Mouse (Mus musculus): ENCODE data around the gene Hdac11. TPM values are rescaled to one million over a fixed set of nuclear protein-coding genes. Genes with fewer than 3 reads are reported as not detected.
A peak's percentile ranks its signal among the peaks of the same experiment; 100 is the strongest.

Gene Hdac11
- polyA plus RNA-seq, 1 experiment from 2014 or later, result 28.8 TPM

DNA sequence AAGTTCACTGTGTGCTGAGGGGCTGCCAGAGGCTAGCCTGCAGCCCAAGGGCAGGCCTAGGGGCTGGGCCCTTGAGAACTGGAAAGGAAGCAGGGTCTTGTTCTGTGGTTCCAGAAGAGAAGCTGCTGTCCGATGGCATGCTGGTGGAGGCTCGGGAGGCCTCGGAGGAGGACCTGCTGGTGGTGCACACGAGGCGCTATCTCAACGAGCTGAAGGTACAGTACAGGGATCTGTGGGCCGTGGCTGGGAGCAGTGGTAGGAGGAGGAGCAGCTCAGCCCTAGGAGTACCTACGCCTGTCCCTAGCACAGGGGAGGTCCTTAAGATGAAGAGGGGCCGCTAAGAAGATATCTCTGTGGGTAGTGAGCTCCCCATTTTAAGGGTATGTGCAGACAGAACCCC is 2.6 kb downstream of the Hdac11 start:
- peaks cover 3% of the 10 kb centered on the region; the same call in 1 of the 2 replicates for H3K27me3 ChIP-seq
- no peaks in the 10 kb centered on the region for H3K9me3 ChIP-seq
- ATAC-seq, result no peak
- H3K4me2 ChIP-seq (replicated peaks), result peak overlapping the region; percentile 77
- H3K4me1 ChIP-seq (replicated peaks), result peaks cover 65% of the 10 kb centered on the region
- peaks cover 7% of the 10 kb centered on the region; the same call in 1 of the 2 replicates for H3K36me3 ChIP-seq
- H3K4me3 ChIP-seq (replicated peaks), result peak overlapping the region; percentile 6; the same call in 1 of the 2 replicates
- WGBS, result 81% methylated on average over 9 of the region's 9 CpGs
- H3K9ac ChIP-seq (replicated peaks), result peak overlapping the region; percentile 52
- peak overlapping the region; percentile 53; the same call in 1 of the 2 replicates for H3K27ac ChIP-seq

DNA sequence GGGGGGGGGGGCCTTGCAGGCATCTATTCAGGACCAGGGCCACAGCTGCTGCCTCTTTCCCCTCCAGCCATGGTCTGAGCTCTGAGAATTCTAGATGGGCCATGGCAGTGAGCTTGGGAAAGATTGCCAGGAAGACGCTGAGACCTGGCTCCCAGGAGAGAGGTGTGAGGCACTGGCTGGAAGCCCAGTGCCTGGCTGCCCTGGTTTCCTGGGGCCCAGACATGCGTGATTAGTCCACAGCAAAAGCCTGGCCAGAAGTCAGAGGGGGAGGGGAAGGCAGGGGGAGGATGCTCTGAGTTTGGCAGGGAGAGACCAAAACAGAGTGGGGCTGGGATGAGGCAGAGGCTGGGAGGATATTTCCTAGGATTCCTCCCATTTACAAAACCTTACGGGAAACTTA is 3.9 kb downstream of the Hdac11 start:
- 39% methylated on average over 3 of the region's 3 CpGs for WGBS
- Histone ChIP-seq H3K27me3 (no peaks in the 10 kb centered on the region), H3K36me3 (peaks cover 7% of the 10 kb centered on the region; the same call in 1 of the 2 replicates), H3K9me3 (no peaks in the 10 kb centered on the region), H3K4me1 (replicated peaks) (peaks cover 61% of the 10 kb centered on the region), H3K9ac (replicated peaks) (0 out of 2 replicates have a peak overlapping the region, but pooled peaks have one; percentile 32), H3K27ac (peak overlapping the region; percentile 35), H3K4me2 (replicated peaks) (0 out of 2 replicates have a peak overlapping the region, but pooled peaks have one; percentile 11), H3K4me3 (replicated peaks) (no peak overlapping the region)
- no peak for ATAC-seq

DNA sequence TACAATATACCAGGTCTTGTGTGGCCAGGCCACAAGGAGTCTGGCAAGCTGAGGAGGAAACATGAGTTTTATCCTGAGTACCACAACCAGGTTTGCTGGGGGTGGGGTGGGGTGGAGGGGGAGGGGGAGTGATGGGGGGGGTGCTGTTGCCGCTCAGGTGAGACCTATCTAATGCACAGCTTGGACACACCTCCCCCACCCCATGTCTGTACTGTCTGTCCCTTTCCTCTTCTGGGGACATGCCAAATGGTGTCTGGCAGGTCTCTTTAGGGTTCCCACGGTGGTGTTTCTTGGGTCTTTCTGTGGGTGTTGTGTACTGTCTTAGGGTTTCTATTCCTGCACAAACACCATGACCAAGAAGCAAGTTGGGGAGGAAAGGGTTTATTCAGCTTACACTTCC is 4.5 kb downstream of the Hdac11 start:
- Histone ChIP-seq H3K9me3 (no peaks in the 10 kb centered on the region), H3K4me1 (replicated peaks) (peaks cover 56% of the 10 kb centered on the region), H3K4me2 (replicated peaks) (no peak overlapping the region), H3K27me3 (no peaks in the 10 kb centered on the region), H3K36me3 (peaks cover 11% of the 10 kb centered on the region), H3K27ac (no peak overlapping the region), H3K9ac (replicated peaks) (no peak overlapping the region), H3K4me3 (replicated peaks) (no peak overlapping the region)
- 83% methylated on average over 2 of the region's 2 CpGs for WGBS
- ATAC-seq, result no peak

DNA sequence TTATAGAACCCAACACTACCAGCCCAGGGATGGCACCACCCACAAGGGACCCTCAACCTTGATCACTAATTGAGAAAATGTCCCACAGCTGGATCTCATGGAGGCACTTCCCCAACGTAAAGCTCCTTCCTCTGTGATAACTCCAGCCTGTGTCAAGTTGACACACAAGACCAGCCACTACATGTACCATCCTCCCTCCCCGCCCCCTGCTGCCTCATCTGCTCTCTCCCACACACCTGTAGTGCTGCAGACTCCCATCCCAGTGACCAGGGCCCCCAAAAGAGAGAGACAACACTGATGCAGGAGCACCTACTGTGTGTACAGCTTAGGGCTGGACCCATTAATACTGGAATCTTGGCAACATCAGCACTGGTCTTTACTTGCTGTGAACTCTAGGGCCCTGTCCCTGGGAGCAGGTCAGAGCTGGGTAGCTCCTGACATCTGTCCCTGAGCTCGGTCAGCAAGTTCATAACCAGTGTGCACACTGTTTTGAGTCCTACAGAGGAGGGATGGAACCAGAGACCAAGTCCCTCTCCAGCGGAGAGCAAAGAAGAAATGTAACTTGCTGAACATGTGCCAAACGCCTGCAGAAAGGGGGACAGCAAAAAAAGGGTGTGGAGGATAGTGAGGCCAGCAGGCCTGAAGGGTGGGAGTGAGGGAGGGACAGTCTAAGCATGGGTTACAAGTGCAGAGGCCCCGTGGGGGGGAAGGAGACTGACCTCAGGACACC is 5.2 kb downstream of the Hdac11 start:
- peaks cover 52% of the 10 kb centered on the region for H3K4me1 ChIP-seq (replicated peaks)
- 87% methylated on average over 6 of the region's 6 CpGs for WGBS

DNA sequence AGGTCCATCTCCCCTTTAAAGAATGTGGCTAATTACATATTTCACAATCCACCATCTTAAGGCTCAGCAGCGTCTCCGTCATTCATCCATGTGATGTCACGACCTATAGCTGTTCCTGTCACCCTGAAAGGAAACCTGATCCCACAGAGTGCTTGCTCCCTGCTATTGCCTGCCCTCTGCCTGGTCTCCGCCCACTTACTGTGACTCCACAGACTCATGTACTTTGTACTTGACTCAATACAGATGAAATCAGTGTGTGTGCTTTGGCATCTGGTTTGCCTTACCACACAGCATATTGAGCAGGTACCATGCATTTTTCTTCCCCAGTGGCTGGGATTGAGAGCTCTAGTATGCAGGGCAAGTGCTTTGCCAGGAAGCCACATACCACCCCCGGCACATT is 5.8 kb downstream of the Hdac11 start:
- Histone ChIP-seq H3K9ac (replicated peaks) (no peak overlapping the region), H3K4me1 (replicated peaks) (peaks cover 48% of the 10 kb centered on the region), H3K36me3 (peaks cover 15% of the 10 kb centered on the region), H3K4me3 (replicated peaks) (no peak overlapping the region), H3K9me3 (no peaks in the 10 kb centered on the region), H3K27ac (no peak overlapping the region), H3K4me2 (replicated peaks) (no peak overlapping the region), H3K27me3 (no peaks in the 10 kb centered on the region)
- ATAC-seq, result no peak
- 90% methylated on average over 5 of the region's 5 CpGs for WGBS

More for the DNA sequence above, 5.2 kb downstream of the Hdac11 start:
- Histone ChIP-seq H3K9me3 (no peaks in the 10 kb centered on the region), H3K36me3 (peaks cover 15% of the 10 kb centered on the region), H3K27ac (no peak overlapping the region), H3K27me3 (no peaks in the 10 kb centered on the region), H3K4me3 (replicated peaks) (no peak overlapping the region), H3K9ac (replicated peaks) (no peak overlapping the region), H3K4me2 (replicated peaks) (no peak overlapping the region)
- ATAC-seq, result no peak

DNA sequence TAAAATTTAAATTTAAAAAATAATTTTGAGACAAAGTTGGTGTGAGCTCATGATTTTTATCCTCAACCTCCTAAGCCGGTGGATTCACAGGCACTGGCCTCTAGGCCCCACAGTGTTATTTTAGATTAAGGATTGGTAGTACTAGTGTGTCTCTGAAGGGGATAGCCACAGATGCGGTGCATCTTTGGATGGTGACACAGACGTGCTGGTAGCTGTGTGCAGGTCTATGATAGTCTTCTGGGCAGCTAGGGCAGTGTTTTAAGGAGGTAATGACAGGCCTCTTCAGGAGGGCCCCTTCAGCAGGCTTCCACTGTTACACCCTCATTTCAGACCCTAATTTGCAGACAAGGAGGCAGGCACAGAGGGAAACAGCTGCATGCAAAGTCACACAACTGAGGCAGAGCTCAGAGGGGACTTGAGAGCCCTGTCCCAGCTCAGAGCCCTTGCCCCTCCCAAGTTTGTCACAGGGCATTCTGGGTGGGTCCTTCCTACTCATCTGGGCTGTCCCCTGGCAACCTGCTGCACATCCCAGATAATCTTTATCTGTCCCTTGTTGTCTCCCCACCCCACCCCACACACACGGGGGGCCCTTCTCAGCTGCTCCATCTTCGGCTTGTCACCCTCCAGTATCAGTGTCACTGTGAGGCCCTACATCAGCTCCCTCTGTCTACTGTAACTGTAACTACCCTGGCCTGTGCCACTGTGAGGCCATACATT is 6.9 kb downstream of the Hdac11 start:
- Histone ChIP-seq H3K4me2 (replicated peaks) (no peak overlapping the region), H3K9ac (replicated peaks) (no peak overlapping the region), H3K4me1 (replicated peaks) (peaks cover 37% of the 10 kb centered on the region), H3K27me3 (no peaks in the 10 kb centered on the region), H3K9me3 (no peaks in the 10 kb centered on the region), H3K4me3 (replicated peaks) (no peak overlapping the region), H3K36me3 (peaks cover 21% of the 10 kb centered on the region), H3K27ac (no peak overlapping the region)
- ATAC-seq, result no peak
- 86% methylated on average over 5 of the region's 5 CpGs for WGBS

DNA sequence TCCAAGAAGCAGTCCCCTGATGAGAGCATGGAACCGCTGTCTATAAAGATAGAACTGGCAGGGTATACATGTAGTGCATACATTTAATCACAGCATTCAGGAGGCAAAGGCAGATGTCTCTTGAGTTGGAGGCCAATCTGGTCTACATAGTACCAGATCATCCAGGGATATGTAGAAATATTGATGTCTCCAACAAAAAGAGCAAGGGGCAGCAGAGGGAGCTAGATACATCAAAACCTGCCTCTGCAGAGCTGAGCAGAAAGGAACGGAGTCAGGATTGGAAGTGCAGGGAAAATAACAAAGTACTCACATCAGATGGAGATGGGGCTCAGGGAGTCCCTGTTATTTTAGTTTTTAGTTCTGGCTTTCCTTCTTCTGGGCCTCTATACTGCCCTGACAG is 8.1 kb downstream of the Hdac11 start:
- no peaks in the 10 kb centered on the region for H3K27me3 ChIP-seq
- peaks cover 30% of the 10 kb centered on the region for H3K36me3 ChIP-seq
- H3K4me1 ChIP-seq (replicated peaks), result peaks cover 25% of the 10 kb centered on the region
- H3K4me3 ChIP-seq (replicated peaks), result no peak overlapping the region
- H3K4me2 ChIP-seq (replicated peaks), result no peak overlapping the region
- peak overlapping the region; percentile 36; the same call in 1 of the 2 replicates for H3K9ac ChIP-seq (replicated peaks)
- H3K9me3 ChIP-seq, result no peaks in the 10 kb centered on the region
- no peak overlapping the region for H3K27ac ChIP-seq
- ATAC-seq, result no peak
- 69% methylated on average over 2 of the region's 2 CpGs for WGBS

DNA sequence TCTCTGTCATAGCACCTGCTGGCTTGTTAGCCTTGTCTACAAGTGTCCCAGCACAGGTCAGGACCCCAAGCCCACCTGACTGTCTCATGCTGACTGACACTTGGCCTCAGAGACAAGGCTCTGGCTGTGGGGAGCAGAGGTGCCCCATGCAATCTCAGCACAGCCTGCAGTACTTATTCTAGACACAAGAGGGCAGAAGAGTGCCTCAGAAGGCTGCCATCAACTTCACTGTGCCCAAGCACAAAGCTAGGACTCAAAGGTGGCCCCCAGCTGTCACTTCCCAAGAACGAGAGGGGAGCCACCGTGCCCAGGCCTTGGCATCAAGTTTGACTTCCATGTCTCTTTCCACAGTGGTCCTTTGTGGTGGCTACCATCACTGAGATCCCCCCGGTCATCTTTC is 8.7 kb downstream of the Hdac11 start:
- no peaks in the 10 kb centered on the region for H3K9me3 ChIP-seq
- no peak overlapping the region for H3K9ac ChIP-seq (replicated peaks)
- WGBS, result 34% methylated on average over 3 of the region's 3 CpGs
- peaks cover 19% of the 10 kb centered on the region for H3K4me1 ChIP-seq (replicated peaks)
- no peak overlapping the region for H3K27ac ChIP-seq
- H3K27me3 ChIP-seq, result no peaks in the 10 kb centered on the region
- no peak overlapping the region for H3K4me3 ChIP-seq (replicated peaks)
- H3K4me2 ChIP-seq (replicated peaks), result no peak overlapping the region
- ATAC-seq, result peak; percentile 25
- H3K36me3 ChIP-seq, result peaks cover 34% of the 10 kb centered on the region

DNA sequence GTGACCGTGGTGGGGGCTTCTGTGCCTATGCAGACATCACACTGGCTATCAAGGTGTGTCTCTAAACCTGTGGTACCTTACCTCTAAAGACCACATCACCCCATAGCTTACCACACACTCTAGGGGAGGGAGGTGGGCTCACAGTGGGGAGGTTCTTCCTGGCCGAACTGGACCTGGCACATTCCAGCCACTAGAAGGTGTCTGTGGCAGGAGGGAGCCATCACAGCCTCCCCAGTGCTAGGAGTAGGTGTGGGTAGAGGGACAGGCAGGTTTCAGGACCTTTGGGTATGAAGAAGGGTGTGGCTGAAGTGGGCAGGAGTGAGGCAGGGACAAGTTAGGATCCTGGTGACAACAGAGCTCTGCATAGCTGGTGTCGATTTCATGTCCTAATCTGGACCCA is 11.4 kb downstream of the Hdac11 start:
- Histone ChIP-seq H3K27me3 (no peaks in the 10 kb centered on the region), H3K27ac (no peak overlapping the region), H3K4me1 (replicated peaks) (peaks cover 11% of the 10 kb centered on the region; the same call in 1 of the 2 replicates), H3K9ac (replicated peaks) (no peak overlapping the region), H3K4me3 (replicated peaks) (no peak overlapping the region), H3K4me2 (replicated peaks) (no peak overlapping the region), H3K9me3 (no peaks in the 10 kb centered on the region), H3K36me3 (peaks cover 49% of the 10 kb centered on the region)
- WGBS, result 70% methylated on average over 3 of the region's 3 CpGs
- no peak for ATAC-seq

DNA sequence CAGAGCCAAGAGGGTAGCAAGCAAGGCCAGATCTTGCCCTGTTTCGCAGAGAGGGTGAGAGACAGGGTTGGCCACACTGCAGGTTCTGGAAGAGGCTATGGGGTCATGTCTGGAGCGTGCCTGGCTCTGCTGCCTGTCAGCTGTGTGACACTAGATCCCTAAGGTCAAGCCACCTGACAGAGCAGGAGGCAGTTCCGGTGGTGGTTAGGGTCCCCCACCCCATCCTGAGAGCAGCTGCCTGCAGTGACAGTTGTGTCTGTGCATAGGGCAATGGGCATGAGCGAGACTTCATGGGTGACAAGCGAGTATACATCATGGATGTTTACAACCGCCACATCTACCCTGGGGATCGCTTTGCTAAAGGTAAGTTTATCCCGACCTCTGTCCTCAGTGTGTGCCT is 12.7 kb downstream of the Hdac11 start:
- peaks cover 11% of the 10 kb centered on the region; the same call in 1 of the 2 replicates for H3K4me1 ChIP-seq (replicated peaks)
- no peaks in the 10 kb centered on the region for H3K27me3 ChIP-seq
- H3K36me3 ChIP-seq, result peaks cover 59% of the 10 kb centered on the region
- 92% methylated on average over 8 of the region's 8 CpGs for WGBS
- no peak for ATAC-seq
- no peak overlapping the region for H3K9ac ChIP-seq (replicated peaks)
- no peak overlapping the region for H3K4me2 ChIP-seq (replicated peaks)
- no peaks in the 10 kb centered on the region for H3K9me3 ChIP-seq
- H3K27ac ChIP-seq, result no peak overlapping the region
- no peak overlapping the region for H3K4me3 ChIP-seq (replicated peaks)

DNA sequence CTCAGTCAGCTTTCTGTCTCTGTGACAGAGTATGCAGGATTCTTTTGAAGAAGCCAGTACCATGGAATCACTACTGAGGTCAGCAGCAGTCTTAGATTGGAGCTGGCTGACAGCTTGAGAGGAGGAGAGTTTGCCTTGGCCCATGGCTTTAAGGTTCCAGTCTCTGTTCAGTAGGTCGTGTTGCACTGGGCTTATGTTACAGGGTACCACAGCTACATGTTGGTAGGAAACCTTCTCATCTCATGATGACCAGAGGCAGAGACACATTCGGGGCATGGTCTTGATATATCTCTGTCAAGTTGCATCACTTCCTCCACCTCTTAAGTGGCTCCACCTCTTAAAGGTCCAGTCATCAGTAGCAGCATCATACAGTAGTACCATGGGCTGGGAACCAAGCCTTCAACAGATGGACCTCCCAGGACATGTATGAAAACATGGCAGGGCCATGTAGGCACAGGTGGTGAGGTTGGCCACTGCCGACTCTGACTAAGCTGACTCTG is 15.0 kb downstream of the Hdac11 start:
- Histone ChIP-seq H3K36me3 (peaks cover 57% of the 10 kb centered on the region), H3K4me2 (replicated peaks) (no peak overlapping the region), H3K27ac (no peak overlapping the region), H3K4me1 (replicated peaks) (no peaks in the 10 kb centered on the region), H3K4me3 (replicated peaks) (no peak overlapping the region), H3K27me3 (no peaks in the 10 kb centered on the region), H3K9me3 (no peaks in the 10 kb centered on the region), H3K9ac (replicated peaks) (no peak overlapping the region)
- WGBS, result 85% methylated on average over 3 of the region's 3 CpGs
- no peak for ATAC-seq

DNA sequence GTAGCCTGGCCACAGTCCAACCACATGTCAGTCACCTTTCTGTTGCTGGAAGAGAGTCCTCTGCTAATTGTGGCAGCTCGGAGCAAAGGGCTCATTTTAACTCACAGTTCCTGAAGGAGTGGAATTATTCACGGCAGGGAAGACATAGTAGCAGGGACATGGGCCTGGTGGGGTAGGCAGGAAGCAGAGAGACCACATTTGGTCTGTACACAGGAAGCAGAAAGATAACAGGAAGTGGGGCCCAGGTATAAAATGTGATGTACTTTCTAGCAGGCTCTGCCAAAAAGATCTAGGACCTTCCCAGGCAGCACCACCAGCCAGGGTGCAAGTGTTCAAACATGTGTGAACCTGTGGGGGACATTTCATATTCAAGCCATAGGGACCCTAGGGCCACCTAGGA is 15.9 kb downstream of the Hdac11 start:
- no peaks in the 10 kb centered on the region for H3K27me3 ChIP-seq
- ATAC-seq, result no peak
- no peak overlapping the region for H3K4me3 ChIP-seq (replicated peaks)
- peaks cover 57% of the 10 kb centered on the region for H3K36me3 ChIP-seq
- no peak overlapping the region for H3K27ac ChIP-seq
- no peak overlapping the region for H3K4me2 ChIP-seq (replicated peaks)
- H3K9ac ChIP-seq (replicated peaks), result no peak overlapping the region
- no peaks in the 10 kb centered on the region for H3K4me1 ChIP-seq (replicated peaks)
- 88% methylated on average over 2 of the region's 2 CpGs for WGBS
- no peaks in the 10 kb centered on the region for H3K9me3 ChIP-seq

Data from midbrain, embryonic 13.5 days (tissue).